Mouse (Mus musculus): Measurements from ENCODE around the gene Pkp1. TPM values are rescaled to one million over a fixed set of nuclear protein-coding genes. Genes with fewer than 3 reads are reported as not detected.

Pkp1 gene
- total RNA-seq, 2 experiments from 2014 or later: 0.10 to 0.11 TPM

Other genes with a start within 250 kb of the Pkp1 start
- gene Csrp1, start 199.1 kb downstream of the Pkp1 start, total RNA-seq (2021): 100 to 1,000 TPM; 262 to 267 TPM
- 10 to 100 TPM; 40.7 to 43.8 TPM for gene Phlda3, start 153.1 kb downstream of the Pkp1 start, total RNA-seq (2021)
- gene Tnni1, start 139.8 kb downstream of the Pkp1 start, total RNA-seq (2021): 1,000 to 10,000 TPM; 2,021 to 2,289 TPM
- gene Lad1, start 100.6 kb downstream of the Pkp1 start, total RNA-seq (2021): 10 to 100 TPM in 1 of 2 experiments, 1 to 10 TPM in 1; 7.3 to 10.3 TPM
- 1,000 to 10,000 TPM; 6,684 to 7,230 TPM for gene Tnnt2, start 82.9 kb downstream of the Pkp1 start, total RNA-seq (2021)
- gene Igfn1, start 87.1 kb upstream of the Pkp1 start, total RNA-seq (2021): under 1 TPM in 1 of 2 experiments, not detected in 1; 0.14 TPM
- 10 to 100 TPM; 30.0 to 33.5 TPM for gene Tmem9, start 88.9 kb upstream of the Pkp1 start, total RNA-seq (2021)
- not detected for gene Ascl5, start 131.6 kb upstream of the Pkp1 start, total RNA-seq (2021)
- gene Cacna1s, start 133.5 kb upstream of the Pkp1 start, total RNA-seq (2021): 1 to 10 TPM; 1.2 to 1.8 TPM
- gene Kif21b, start 212.2 kb upstream of the Pkp1 start, total RNA-seq (2021): 1 to 10 TPM; 1.7 to 2.3 TPM